Mouse (Mus musculus): Measurements from ENCODE around the gene Dync2li1. TPM values are rescaled to one million over a fixed set of nuclear protein-coding genes. Genes with fewer than 3 reads are reported as not detected.

Gene Dync2li1
- polyA plus RNA-seq, 1 experiment from 2014 or later = 24.7 TPM

DNA sequence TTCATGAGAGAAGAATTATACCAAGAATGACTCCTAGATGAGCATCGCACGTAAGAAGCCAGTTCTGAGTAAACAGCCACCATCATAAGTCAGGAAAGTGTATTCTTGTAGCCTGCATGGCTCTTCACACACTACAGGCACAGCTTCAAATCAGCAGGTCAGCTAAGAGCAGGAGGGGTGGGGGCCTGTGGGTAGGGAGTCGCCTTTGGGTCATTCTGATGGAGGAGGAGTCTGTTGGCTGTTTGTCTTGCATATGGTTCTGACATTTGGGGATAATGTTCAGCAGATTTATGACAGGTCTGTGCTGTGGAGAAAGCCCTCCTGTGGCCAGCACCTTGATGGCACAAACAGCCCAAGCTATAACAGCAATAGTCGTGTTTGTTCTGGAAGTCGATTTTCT lies 29.9 kb downstream of the Dync2li1 start:
- H3K27ac ChIP-seq = no peak overlapping the region
- no peaks in the 10 kb centered on the region for H3K9me3 ChIP-seq
- no peak overlapping the region for H3K4me3 ChIP-seq (replicated peaks)
- no peak overlapping the region for H3K4me2 ChIP-seq (replicated peaks)
- H3K27me3 ChIP-seq (replicated peaks) = no peaks in the 10 kb centered on the region
- peaks cover 6% of the 10 kb centered on the region; the same call in 1 of the 2 replicates for H3K4me1 ChIP-seq (replicated peaks)
- H3K36me3 ChIP-seq = no peaks in the 10 kb centered on the region
- H3K9ac ChIP-seq = no peak overlapping the region
- WGBS = 65% methylated on average over 5 of the region's 5 CpGs
- no peak for ATAC-seq

DNA sequence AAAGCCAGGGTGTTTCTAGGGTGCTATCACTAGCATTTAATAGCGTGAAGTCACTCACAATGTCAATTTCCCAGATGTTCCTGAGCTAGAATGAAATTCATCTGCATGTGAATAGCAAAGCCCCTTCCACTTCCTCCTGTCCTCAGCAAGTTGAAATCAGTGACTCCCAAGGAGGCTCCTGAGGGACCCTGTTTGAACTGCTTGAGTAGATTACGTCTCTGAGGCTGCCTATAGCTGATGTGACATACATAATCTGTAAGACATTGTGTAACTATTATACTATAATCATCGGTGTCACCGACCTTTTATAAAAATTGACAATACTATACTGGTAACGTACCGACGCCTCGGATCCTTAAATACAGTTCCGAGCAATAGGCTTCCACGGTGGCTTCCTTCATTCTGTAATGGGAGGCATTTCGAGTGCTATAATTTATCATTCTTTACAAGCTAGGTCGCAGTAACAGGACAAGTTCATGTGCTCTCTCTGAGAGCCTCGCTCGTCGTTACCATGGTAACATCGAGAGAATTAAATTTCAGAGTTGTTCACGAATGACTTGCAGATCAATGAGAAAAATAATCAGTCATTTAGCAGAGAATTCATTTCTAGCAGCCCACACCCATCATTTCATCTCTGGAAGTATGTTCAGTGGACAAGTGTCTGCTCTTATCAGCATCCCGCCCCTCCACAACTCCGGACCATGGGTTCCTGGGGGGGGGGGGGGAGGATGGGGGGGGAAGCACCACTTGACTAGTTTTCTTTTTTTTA lies 30.5 kb downstream of the Dync2li1 start:
- no peak overlapping the region for H3K9ac ChIP-seq
- H3K36me3 ChIP-seq = no peaks in the 10 kb centered on the region
- no peak overlapping the region for H3K27ac ChIP-seq
- H3K4me1 ChIP-seq (replicated peaks) = peaks cover 9% of the 10 kb centered on the region
- H3K4me2 ChIP-seq (replicated peaks) = no peak overlapping the region
- ATAC-seq = no peak
- no peaks in the 10 kb centered on the region for H3K27me3 ChIP-seq (replicated peaks)
- WGBS = 49% methylated on average over 18 of the region's 19 CpGs
- H3K9me3 ChIP-seq = no peaks in the 10 kb centered on the region
- H3K4me3 ChIP-seq (replicated peaks) = no peak overlapping the region

DNA sequence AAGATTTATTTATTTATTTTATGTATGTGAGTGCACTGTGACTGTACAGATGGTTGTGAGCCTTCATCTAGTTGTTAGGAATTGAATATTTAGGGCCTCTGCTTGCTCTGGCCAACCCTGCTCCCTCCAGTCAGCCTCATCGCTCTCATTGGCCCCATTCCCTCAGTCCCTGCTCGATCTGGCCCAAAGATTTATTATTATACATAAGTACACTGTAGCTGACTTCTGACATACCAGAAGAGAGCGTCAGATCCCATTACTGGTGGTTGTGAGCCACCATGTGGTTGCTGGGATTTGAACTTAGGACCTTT lies 31.1 kb downstream of the Dync2li1 start:
- Histone ChIP-seq H3K27me3 (replicated peaks) (no peaks in the 10 kb centered on the region), H3K27ac (no peak overlapping the region), H3K36me3 (no peaks in the 10 kb centered on the region), H3K4me1 (replicated peaks) (peaks cover 14% of the 10 kb centered on the region), H3K9ac (no peak overlapping the region), H3K9me3 (no peaks in the 10 kb centered on the region), H3K4me2 (replicated peaks) (no peak overlapping the region), H3K4me3 (replicated peaks) (no peak overlapping the region)
- no peak for ATAC-seq
- WGBS = 54% methylated on average over 3 of the region's 3 CpGs

DNA sequence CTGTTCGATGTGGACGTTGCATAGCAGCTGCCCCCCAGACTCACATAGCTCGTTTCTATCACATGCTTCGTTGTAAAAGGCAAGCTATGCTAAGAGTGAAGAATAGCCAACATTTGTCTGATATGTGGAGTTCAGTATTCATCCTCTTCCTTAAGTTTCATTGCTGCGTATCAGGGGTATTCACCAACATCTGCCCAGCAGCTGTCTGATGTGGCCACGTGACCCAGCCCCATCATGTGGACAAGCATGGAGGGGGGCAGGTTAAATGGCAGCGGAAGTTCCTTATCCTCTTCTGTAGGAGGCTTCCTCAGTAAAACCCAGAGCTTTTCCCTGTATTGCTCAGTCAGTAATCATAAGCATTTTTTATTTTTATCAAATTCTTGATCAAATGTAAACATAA lies 31.5 kb downstream of the Dync2li1 start:
- Histone ChIP-seq H3K4me1 (replicated peaks) (peaks cover 14% of the 10 kb centered on the region), H3K4me3 (replicated peaks) (no peak overlapping the region), H3K36me3 (no peaks in the 10 kb centered on the region), H3K27me3 (replicated peaks) (no peaks in the 10 kb centered on the region), H3K4me2 (replicated peaks) (no peak overlapping the region), H3K27ac (no peak overlapping the region), H3K9ac (no peak overlapping the region), H3K9me3 (no peaks in the 10 kb centered on the region)
- WGBS = 62% methylated on average over 7 of the region's 7 CpGs
- ATAC-seq = no peak

DNA sequence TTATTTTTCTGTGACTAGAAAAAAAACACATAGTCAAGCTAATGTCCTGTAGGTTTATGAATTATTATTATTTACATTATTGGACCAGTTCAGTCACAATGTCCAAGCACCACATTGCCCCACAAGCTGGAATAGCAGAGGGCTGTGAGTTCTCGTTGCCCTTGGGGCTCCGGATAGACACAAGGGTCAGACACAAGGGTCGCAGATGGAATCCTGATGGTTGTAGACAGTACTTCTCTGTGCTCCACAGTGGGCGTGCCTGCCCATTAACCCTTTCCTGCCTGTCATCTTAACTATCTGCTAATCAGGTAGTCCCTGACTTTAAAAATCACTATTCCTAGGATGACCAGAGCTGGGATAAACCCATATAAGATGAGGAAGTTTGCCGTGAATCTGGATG lies 31.9 kb downstream of the Dync2li1 start:
- Histone ChIP-seq H3K27me3 (replicated peaks) (no peaks in the 10 kb centered on the region), H3K9ac (no peak overlapping the region), H3K27ac (no peak overlapping the region), H3K4me3 (replicated peaks) (no peak overlapping the region), H3K4me1 (replicated peaks) (peaks cover 14% of the 10 kb centered on the region), H3K36me3 (no peaks in the 10 kb centered on the region), H3K4me2 (replicated peaks) (no peak overlapping the region), H3K9me3 (no peaks in the 10 kb centered on the region)
- ATAC-seq = no peak; the same call in 1 of the 2 replicates
- WGBS = 31% methylated on average over 5 of the region's 5 CpGs

DNA sequence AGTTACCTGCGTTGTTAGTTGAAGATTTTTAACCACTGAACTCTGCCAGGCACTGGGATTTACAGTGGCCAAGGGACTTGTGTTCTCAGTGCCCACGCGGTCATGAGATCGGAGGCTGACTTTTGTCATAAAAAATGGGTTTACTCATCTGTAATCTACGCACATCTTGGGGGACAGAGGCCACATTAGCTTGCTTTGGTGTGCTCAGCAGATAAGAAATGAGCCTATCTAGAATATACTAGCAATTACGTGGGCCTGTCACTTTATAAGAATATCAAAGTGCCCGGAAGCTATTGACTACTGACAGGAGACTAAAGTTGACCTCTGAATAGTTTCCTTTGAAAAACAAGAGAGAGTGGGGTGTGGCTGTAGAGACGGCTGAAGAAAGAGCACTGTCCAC lies 32.7 kb downstream of the Dync2li1 start:
- no peak overlapping the region for H3K4me3 ChIP-seq (replicated peaks)
- WGBS = 61% methylated on average over 8 of the region's 8 CpGs
- H3K4me1 ChIP-seq (replicated peaks) = peaks cover 14% of the 10 kb centered on the region
- H3K9ac ChIP-seq = no peak overlapping the region
- H3K9me3 ChIP-seq = no peaks in the 10 kb centered on the region
- H3K36me3 ChIP-seq = no peaks in the 10 kb centered on the region
- no peak overlapping the region for H3K4me2 ChIP-seq (replicated peaks)
- H3K27ac ChIP-seq = peak overlapping the region; percentile 29; the same call in 1 of the 2 replicates
- no peaks in the 10 kb centered on the region for H3K27me3 ChIP-seq (replicated peaks)
- peak; percentile 60 for ATAC-seq

DNA sequence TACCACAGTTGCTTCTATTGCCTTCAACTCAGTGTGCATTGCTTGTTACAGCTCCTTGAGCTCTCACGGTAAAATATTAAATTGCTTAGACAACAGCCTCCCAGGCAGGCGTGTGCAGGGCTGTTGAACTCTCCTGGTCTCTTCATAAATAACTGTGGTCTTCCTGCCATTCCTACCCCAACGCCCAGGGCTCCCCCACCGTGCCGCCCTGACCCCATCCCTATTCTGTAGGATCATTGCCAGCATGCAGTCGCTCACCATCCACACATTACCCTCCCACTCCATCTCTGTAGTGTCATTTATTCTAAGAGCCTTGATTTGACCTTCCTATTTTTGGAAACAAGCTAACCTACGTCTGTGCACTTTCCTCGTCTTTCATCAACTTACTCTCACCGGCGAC lies 38.8 kb downstream of the Dync2li1 start:
- ATAC-seq = peak; percentile 13; the same call in 1 of the 2 replicates
- Histone ChIP-seq H3K4me1 (replicated peaks) (peaks cover 18% of the 10 kb centered on the region), H3K9ac (no peak overlapping the region), H3K4me3 (replicated peaks) (no peak overlapping the region), H3K27me3 (replicated peaks) (no peaks in the 10 kb centered on the region), H3K9me3 (no peaks in the 10 kb centered on the region), H3K36me3 (no peaks in the 10 kb centered on the region), H3K4me2 (replicated peaks) (no peak overlapping the region), H3K27ac (no peak overlapping the region)
- WGBS = 30% methylated on average over 10 of the region's 10 CpGs

DNA sequence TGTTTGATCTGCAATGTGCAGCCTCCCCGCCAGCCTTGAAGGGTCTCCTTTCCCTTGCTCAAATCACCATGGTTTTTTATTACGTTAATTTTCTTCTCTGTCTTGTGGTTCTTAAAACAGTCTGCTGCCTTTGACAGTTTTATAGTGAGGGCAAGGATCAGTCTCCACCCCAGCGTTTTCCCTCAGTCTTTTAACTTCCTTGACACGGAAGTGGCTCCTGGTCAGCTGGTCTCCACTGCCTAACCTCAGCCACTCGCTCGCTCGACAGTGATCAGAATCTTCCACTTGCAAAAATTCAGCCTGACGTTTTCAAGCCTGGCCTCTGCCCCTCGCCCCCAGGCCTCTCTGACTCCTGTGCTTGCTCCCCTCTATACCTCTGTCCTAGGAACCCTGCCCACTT lies 39.4 kb downstream of the Dync2li1 start:
- Histone ChIP-seq H3K4me2 (replicated peaks) (peak overlapping the region; percentile 44), H3K9me3 (no peaks in the 10 kb centered on the region), H3K27ac (no peak overlapping the region), H3K36me3 (no peaks in the 10 kb centered on the region), H3K27me3 (replicated peaks) (no peaks in the 10 kb centered on the region), H3K9ac (no peak overlapping the region), H3K4me1 (replicated peaks) (peaks cover 18% of the 10 kb centered on the region), H3K4me3 (replicated peaks) (no peak overlapping the region)
- 19% methylated on average over 9 of the region's 9 CpGs for WGBS
- peak; percentile 85 for ATAC-seq

DNA sequence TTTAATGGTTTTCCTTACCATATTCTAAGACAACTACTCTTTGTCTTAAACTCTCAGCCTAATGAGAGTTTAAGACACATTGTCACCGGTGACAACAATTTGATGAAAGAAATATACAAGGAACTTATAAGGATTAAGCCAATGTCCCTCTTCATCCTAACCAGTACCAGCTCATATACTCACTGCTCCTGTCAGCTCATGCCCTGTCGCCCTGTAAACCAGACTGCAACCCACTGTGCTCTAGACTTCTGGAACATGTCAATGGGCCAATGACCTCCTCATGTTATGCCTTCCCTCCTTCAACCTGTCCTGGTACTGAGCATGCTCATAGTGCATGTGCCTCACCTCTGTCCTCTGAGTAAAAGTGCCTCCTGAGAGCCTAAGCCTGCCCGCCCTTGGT lies 41.6 kb downstream of the Dync2li1 start:
- 82% methylated on average over 3 of the region's 3 CpGs for WGBS
- H3K4me2 ChIP-seq (replicated peaks) = no peak overlapping the region
- no peak overlapping the region for H3K9ac ChIP-seq
- no peaks in the 10 kb centered on the region for H3K36me3 ChIP-seq
- H3K27ac ChIP-seq = no peak overlapping the region
- no peak for ATAC-seq
- peaks cover 11% of the 10 kb centered on the region for H3K4me1 ChIP-seq (replicated peaks)
- no peaks in the 10 kb centered on the region for H3K9me3 ChIP-seq
- H3K27me3 ChIP-seq (replicated peaks) = no peaks in the 10 kb centered on the region
- H3K4me3 ChIP-seq (replicated peaks) = no peak overlapping the region

DNA sequence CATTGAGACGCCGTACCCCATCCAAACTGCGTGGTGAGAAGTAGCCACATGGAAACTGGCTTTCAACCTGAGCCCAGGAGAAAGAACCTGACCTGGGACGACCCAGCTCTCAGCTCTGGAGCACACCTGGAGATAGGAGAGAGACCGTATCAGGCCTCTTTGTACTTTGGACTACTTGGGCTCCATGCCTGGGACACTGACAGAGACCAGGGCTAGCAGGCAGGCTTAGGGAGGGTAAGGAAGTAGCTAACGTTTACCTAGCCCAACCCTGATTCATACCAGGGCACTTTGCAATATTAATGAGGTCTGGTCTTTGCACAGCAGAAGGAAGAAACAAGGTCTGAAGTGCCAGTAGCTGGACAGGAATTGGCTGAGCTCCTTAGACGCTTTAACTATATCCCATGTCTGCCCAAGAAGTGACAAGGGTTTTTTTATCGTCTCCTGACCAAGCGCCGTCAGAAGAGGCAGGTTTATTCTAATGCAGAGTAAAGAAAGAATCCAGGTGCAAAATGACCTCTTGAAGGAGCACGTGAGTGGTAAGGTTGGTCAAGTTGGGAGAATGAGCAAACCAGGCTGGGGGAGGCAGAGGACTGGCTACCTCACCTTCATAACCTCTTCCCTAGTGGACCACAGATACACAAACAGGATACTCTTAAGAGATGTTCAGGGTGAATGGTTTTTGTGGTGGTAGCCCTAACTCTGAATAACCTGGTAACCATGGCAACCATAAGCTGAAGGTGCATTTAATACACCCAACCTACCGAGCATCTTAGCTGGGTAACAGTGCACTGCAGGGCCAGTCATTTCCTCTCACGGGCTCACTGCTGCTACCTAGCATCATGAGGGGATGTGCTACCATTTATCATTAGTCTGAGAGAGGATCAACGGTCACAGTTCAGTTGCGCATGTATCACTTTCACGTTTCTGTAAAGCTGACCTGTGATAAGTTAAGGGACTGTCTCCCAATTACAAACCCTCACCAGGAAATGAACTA lies 46.4 kb downstream of the Dync2li1 start:
- H3K9me3 ChIP-seq = no peaks in the 10 kb centered on the region
- 46% methylated on average over 16 of the region's 16 CpGs for WGBS
- peak overlapping the region; percentile 79 for H3K27ac ChIP-seq
- H3K4me3 ChIP-seq (replicated peaks) = no peak overlapping the region
- no peaks in the 10 kb centered on the region for H3K36me3 ChIP-seq
- peak; percentile 97 for ATAC-seq
- H3K9ac ChIP-seq = no peak overlapping the region
- H3K4me1 ChIP-seq (replicated peaks) = peaks cover 18% of the 10 kb centered on the region; the same call in 1 of the 2 replicates
- H3K4me2 ChIP-seq (replicated peaks) = peak overlapping the region; percentile 41
- no peaks in the 10 kb centered on the region for H3K27me3 ChIP-seq (replicated peaks)

DNA sequence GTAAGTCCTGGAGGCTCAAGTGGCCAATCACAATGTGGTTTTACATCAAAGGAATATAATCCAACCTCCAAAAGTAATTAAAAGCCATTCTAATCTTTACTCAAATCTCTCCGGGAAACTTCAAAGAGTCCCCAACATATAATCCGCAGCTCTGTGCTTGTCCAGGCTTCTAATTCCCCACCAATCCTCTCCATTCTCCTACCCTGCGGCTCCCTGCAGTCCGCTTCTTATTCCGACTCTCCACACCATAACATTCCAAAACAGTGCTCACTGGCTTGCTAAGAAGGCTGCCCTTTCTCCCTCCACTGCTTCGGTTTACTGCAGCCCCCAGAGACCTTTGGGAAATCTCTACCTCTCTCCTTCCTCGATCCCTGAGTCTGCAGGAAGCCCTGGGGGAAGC lies 47.8 kb downstream of the Dync2li1 start:
- Histone ChIP-seq H3K27me3 (replicated peaks) (no peaks in the 10 kb centered on the region), H3K4me1 (replicated peaks) (peaks cover 18% of the 10 kb centered on the region; the same call in 1 of the 2 replicates), H3K27ac (no peak overlapping the region), H3K9ac (no peak overlapping the region), H3K9me3 (no peaks in the 10 kb centered on the region), H3K4me3 (replicated peaks) (no peak overlapping the region), H3K4me2 (replicated peaks) (no peak overlapping the region), H3K36me3 (no peaks in the 10 kb centered on the region)
- no peak for ATAC-seq
- WGBS = 54% methylated on average over 7 of the region's 7 CpGs

DNA sequence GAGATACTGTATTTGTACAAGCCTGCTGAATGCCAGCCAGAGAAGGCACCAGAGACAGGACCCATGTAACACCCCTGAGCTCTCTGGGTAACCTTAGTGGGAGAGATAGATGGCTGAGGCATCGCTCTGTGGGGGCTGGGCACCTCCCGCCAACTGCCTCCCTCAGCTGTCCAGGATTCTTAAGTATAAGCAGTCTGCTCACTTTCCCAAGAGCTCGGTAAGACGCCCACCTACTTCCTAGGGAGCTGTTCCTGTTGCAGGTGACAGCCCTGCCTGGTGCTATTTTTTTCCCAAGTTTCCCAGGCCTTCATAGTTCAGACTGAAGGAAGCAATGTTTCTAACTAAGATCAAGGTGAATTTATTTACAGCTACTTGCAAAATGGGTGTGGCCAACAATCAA lies 48.9 kb downstream of the Dync2li1 start:
- no peak overlapping the region for H3K4me2 ChIP-seq (replicated peaks)

More for the DNA sequence above, 48.9 kb downstream of the Dync2li1 start:
- WGBS = 49% methylated on average over 4 of the region's 4 CpGs
- H3K4me3 ChIP-seq (replicated peaks) = no peak overlapping the region
- H3K36me3 ChIP-seq = no peaks in the 10 kb centered on the region
- H3K4me1 ChIP-seq (replicated peaks) = peaks cover 18% of the 10 kb centered on the region; the same call in 1 of the 2 replicates
- H3K27ac ChIP-seq = no peak overlapping the region
- no peak overlapping the region for H3K9ac ChIP-seq
- H3K9me3 ChIP-seq = no peaks in the 10 kb centered on the region
- no peak for ATAC-seq
- H3K27me3 ChIP-seq (replicated peaks) = no peaks in the 10 kb centered on the region
